Mouse (Mus musculus): ENCODE data around the gene Btn1a1. TPM values are rescaled to one million over a fixed set of nuclear protein-coding genes. Genes with fewer than 3 reads are reported as not detected.

The Btn1a1 gene
- polyA plus RNA-seq, 1 experiment from 2014 or later = 0.10 TPM

GRCm38 (mm10) chr13:23436861-23437822 lies 28.6 kb downstream of the Btn1a1 start:
- peak overlapping the region; percentile 58 for H3K4me2 ChIP-seq (replicated peaks)
- H3K4me1 ChIP-seq = 0 out of 2 replicates have a peak, but pooled peaks cover 8% of the 10 kb centered on the region
- WGBS = under 1% methylated on average over 32 of the region's 32 CpGs
- H3K27me3 ChIP-seq = no peaks in the 10 kb centered on the region
- peak overlapping the region; percentile 58 for H3K4me3 ChIP-seq
- H3K36me3 ChIP-seq = no peaks in the 10 kb centered on the region
- H3K9me3 ChIP-seq = no peaks in the 10 kb centered on the region
- no peak for ATAC-seq (ENCODE audit: insufficient number of reproducible peaks, insufficient read depth, low FRiP score, low TSS enrichment)
- H3K9ac ChIP-seq = peak overlapping the region; percentile 53
- H3K27ac ChIP-seq = peak overlapping the region; percentile 79

GRCm38 (mm10) chr13:23436231-23436661 lies 29.5 kb downstream of the Btn1a1 start:
- WGBS = 1% methylated on average over 11 of the region's 11 CpGs
- Histone ChIP-seq H3K4me2 (replicated peaks) (peak overlapping the region; percentile 67), H3K4me3 (peak overlapping the region; percentile 50)

GRCm38 (mm10) chr13:23435676-23436075 lies 30.0 kb downstream of the Btn1a1 start:
- WGBS = 1% methylated on average over 12 of the region's 12 CpGs
- Histone ChIP-seq H3K27ac (0 out of 2 replicates have a peak overlapping the region, but pooled peaks have one; percentile 37), H3K27me3 (no peaks in the 10 kb centered on the region), H3K9ac (peak overlapping the region; percentile 43; the same call in 1 of the 2 replicates), H3K36me3 (no peaks in the 10 kb centered on the region), H3K9me3 (no peaks in the 10 kb centered on the region), H3K4me1 (0 out of 2 replicates have a peak, but pooled peaks cover 8% of the 10 kb centered on the region), H3K4me3 (peak overlapping the region; percentile 50), H3K4me2 (replicated peaks) (peak overlapping the region; percentile 67)
- no peak for ATAC-seq (ENCODE audit: insufficient number of reproducible peaks, insufficient read depth, low FRiP score, low TSS enrichment)

More at GRCm38 (mm10) chr13:23436231-23436661, 29.5 kb downstream of the Btn1a1 start:
- Histone ChIP-seq H3K27me3 (no peaks in the 10 kb centered on the region), H3K36me3 (no peaks in the 10 kb centered on the region), H3K4me1 (0 out of 2 replicates have a peak, but pooled peaks cover 8% of the 10 kb centered on the region), H3K9ac (no peak overlapping the region), H3K9me3 (no peaks in the 10 kb centered on the region), H3K27ac (no peak overlapping the region)
- ATAC-seq (ENCODE audit: insufficient number of reproducible peaks, insufficient read depth, low FRiP score, low TSS enrichment) = no peak

- Histone ChIP-seq H3K9me3 (no peaks in the 10 kb centered on the region), H3K4me3 (peak overlapping the region; percentile 50), H3K9ac (peak overlapping the region; percentile 43; the same call in 1 of the 2 replicates), H3K27ac (no peak overlapping the region), H3K27me3 (no peaks in the 10 kb centered on the region), H3K4me2 (replicated peaks) (peak overlapping the region; percentile 67), H3K4me1 (0 out of 2 replicates have a peak, but pooled peaks cover 8% of the 10 kb centered on the region), H3K36me3 (no peaks in the 10 kb centered on the region)
- no peak for ATAC-seq (ENCODE audit: insufficient number of reproducible peaks, insufficient read depth, low FRiP score, low TSS enrichment)
- 11% methylated on average over 4 of the region's 4 CpGs for WGBS
Observed at GRCm38 (mm10) chr13:23435241-23435640, 30.5 kb downstream of the Btn1a1 start.

- H3K36me3 ChIP-seq = no peaks in the 10 kb centered on the region
- peaks cover 12% of the 10 kb centered on the region for H3K4me1 ChIP-seq
- ATAC-seq (ENCODE audit: insufficient number of reproducible peaks, insufficient read depth, low FRiP score, low TSS enrichment) = no peak
- H3K4me3 ChIP-seq = 0 out of 2 replicates have a peak overlapping the region, but pooled peaks have one; percentile 7
- H3K9me3 ChIP-seq = no peaks in the 10 kb centered on the region
- H3K27ac ChIP-seq = no peak overlapping the region
- no peaks in the 10 kb centered on the region for H3K27me3 ChIP-seq
- WGBS = 10% methylated on average over 7 of the region's 7 CpGs
- peak overlapping the region; percentile 67 for H3K4me2 ChIP-seq (replicated peaks)
- H3K9ac ChIP-seq = no peak overlapping the region
Observed at GRCm38 (mm10) chr13:23434426-23434825, 31.3 kb downstream of the Btn1a1 start.

GRCm38 (mm10) chr13:23433801-23434200 lies 31.9 kb downstream of the Btn1a1 start:
- H3K4me3 ChIP-seq = no peak overlapping the region
- no peak for ATAC-seq (ENCODE audit: insufficient number of reproducible peaks, insufficient read depth, low FRiP score, low TSS enrichment)
- H3K36me3 ChIP-seq = no peaks in the 10 kb centered on the region
- H3K4me1 ChIP-seq = peaks cover 16% of the 10 kb centered on the region
- no peaks in the 10 kb centered on the region for H3K9me3 ChIP-seq
- no peak overlapping the region for H3K9ac ChIP-seq
- no peak overlapping the region for H3K27ac ChIP-seq
- H3K27me3 ChIP-seq = no peaks in the 10 kb centered on the region
- peak overlapping the region; percentile 46; the same call in 1 of the 2 replicates for H3K4me2 ChIP-seq (replicated peaks)
- 53% methylated on average over 5 of the region's 5 CpGs for WGBS

- Histone ChIP-seq H3K4me1 (peaks cover 16% of the 10 kb centered on the region), H3K27me3 (no peaks in the 10 kb centered on the region), H3K4me2 (replicated peaks) (peak overlapping the region; percentile 46), H3K9ac (no peak overlapping the region), H3K9me3 (no peaks in the 10 kb centered on the region), H3K27ac (peak overlapping the region; percentile 57; the same call in 1 of the 2 replicates), H3K4me3 (peak overlapping the region; percentile 44), H3K36me3 (no peaks in the 10 kb centered on the region)
- ATAC-seq (ENCODE audit: insufficient number of reproducible peaks, insufficient read depth, low FRiP score, low TSS enrichment) = no peak
- WGBS = 11% methylated on average over 5 of the region's 5 CpGs
Observed at GRCm38 (mm10) chr13:23433206-23433605, 32.5 kb downstream of the Btn1a1 start.

GRCm38 (mm10) chr13:23432562-23433201 lies 33.0 kb downstream of the Btn1a1 start:
- peak overlapping the region; percentile 44 for H3K4me3 ChIP-seq
- H3K9me3 ChIP-seq = no peaks in the 10 kb centered on the region
- H3K4me2 ChIP-seq (replicated peaks) = peak overlapping the region; percentile 46
- peaks cover 16% of the 10 kb centered on the region for H3K4me1 ChIP-seq
- ATAC-seq (ENCODE audit: insufficient number of reproducible peaks, insufficient read depth, low FRiP score, low TSS enrichment) = peak; percentile 92
- no peak overlapping the region; the same call in 1 of the 2 replicates for H3K9ac ChIP-seq
- under 1% methylated on average over 28 of the region's 28 CpGs for WGBS
- peak overlapping the region; percentile 73 for H3K27ac ChIP-seq
- no peaks in the 10 kb centered on the region for H3K36me3 ChIP-seq
- H3K27me3 ChIP-seq = no peaks in the 10 kb centered on the region

GRCm38 (mm10) chr13:23431351-23431771 lies 34.3 kb downstream of the Btn1a1 start:
- Histone ChIP-seq H3K4me2 (replicated peaks) (peak overlapping the region; percentile 46), H3K27me3 (no peaks in the 10 kb centered on the region), H3K4me1 (peaks cover 16% of the 10 kb centered on the region), H3K9me3 (no peaks in the 10 kb centered on the region), H3K4me3 (peak overlapping the region; percentile 44), H3K27ac (peak overlapping the region; percentile 94), H3K9ac (peak overlapping the region; percentile 56; the same call in 1 of the 2 replicates), H3K36me3 (no peaks in the 10 kb centered on the region)
- peak; percentile 66 for ATAC-seq (ENCODE audit: insufficient number of reproducible peaks, insufficient read depth, low FRiP score, low TSS enrichment)
- WGBS = 1% methylated on average over 15 of the region's 15 CpGs

- Histone ChIP-seq H3K4me3 (peak overlapping the region; percentile 44), H3K36me3 (no peaks in the 10 kb centered on the region), H3K27me3 (no peaks in the 10 kb centered on the region), H3K9me3 (no peaks in the 10 kb centered on the region), H3K4me1 (peaks cover 16% of the 10 kb centered on the region), H3K4me2 (replicated peaks) (peak overlapping the region; percentile 46), H3K9ac (peak overlapping the region; percentile 56), H3K27ac (peak overlapping the region; percentile 94)
- peak; percentile 44; the same call in 1 of the 2 replicates for ATAC-seq (ENCODE audit: insufficient number of reproducible peaks, insufficient read depth, low FRiP score, low TSS enrichment)
- WGBS = under 1% methylated on average over 17 of the region's 17 CpGs
Observed at GRCm38 (mm10) chr13:23430734-23431133, 35.0 kb downstream of the Btn1a1 start.

GRCm38 (mm10) chr13:23429771-23430380 lies 35.8 kb downstream of the Btn1a1 start:
- H3K9me3 ChIP-seq = no peaks in the 10 kb centered on the region
- WGBS = 39% methylated on average over 10 of the region's 10 CpGs
- no peak for ATAC-seq (ENCODE audit: insufficient number of reproducible peaks, insufficient read depth, low FRiP score, low TSS enrichment)
- H3K9ac ChIP-seq = peak overlapping the region; percentile 56
- H3K4me3 ChIP-seq = peak overlapping the region; percentile 44
- peaks cover 19% of the 10 kb centered on the region for H3K4me1 ChIP-seq
- H3K27ac ChIP-seq = peak overlapping the region; percentile 94
- H3K4me2 ChIP-seq (replicated peaks) = peak overlapping the region; percentile 46
- H3K27me3 ChIP-seq = no peaks in the 10 kb centered on the region
- no peaks in the 10 kb centered on the region for H3K36me3 ChIP-seq

All from embryonic facial prominence, embryonic 12.5 days (tissue).